Mouse (Mus musculus): ENCODE measurements around the gene Ctss. TPM values are rescaled to one million over a fixed set of nuclear protein-coding genes. Genes with fewer than 3 reads are reported as not detected.

Gene Ctss
- total RNA-seq, 2 experiments from 2014 or later = 55.9 to 60.1 TPM

Other genes starting within 250 kb of the Ctss start
- 10 to 100 TPM; 18.7 to 20.5 TPM for gene Mindy1, start 245.4 kb upstream of the Ctss start, total RNA-seq (2021)
- gene Prune1, start 244.7 kb upstream of the Ctss start, total RNA-seq (2021) = 10 to 100 TPM; 22.6 to 24.8 TPM
- gene Anxa9, start 219.6 kb upstream of the Ctss start, total RNA-seq (2021) = under 1 TPM; 0.57 to 0.78 TPM
- 10 to 100 TPM; 44.5 to 48.9 TPM for gene Cers2, start 212.0 kb upstream of the Ctss start, total RNA-seq (2021)
- 10 to 100 TPM; 34.7 to 37.4 TPM for gene Setdb1, start 169.6 kb upstream of the Ctss start, total RNA-seq (2021)
- not detected for gene 4930558C23Rik, start 123.9 kb upstream of the Ctss start, total RNA-seq (2021)
- gene Arnt, start 92.4 kb upstream of the Ctss start, total RNA-seq (2021) = 10 to 100 TPM; 32.5 to 37.0 TPM
- gene Ctsk, start 27.5 kb upstream of the Ctss start, total RNA-seq (2021) = 1 to 10 TPM; 5.9 to 8.1 TPM
- not detected for gene Hormad1, start 32.9 kb downstream of the Ctss start, total RNA-seq (2021)
- gene Golph3l, start 62.1 kb downstream of the Ctss start, total RNA-seq (2021) = 10 to 100 TPM; 20.4 to 20.6 TPM
- gene Ensa, start 98.2 kb downstream of the Ctss start, total RNA-seq (2021) = 100 to 1,000 TPM; 366 to 382 TPM
- 10 to 100 TPM; 58.4 to 59.6 TPM for gene Mcl1, start 132.0 kb downstream of the Ctss start, total RNA-seq (2021)
- gene Adamtsl4, start 161.1 kb downstream of the Ctss start, total RNA-seq (2021) = 1 to 10 TPM; 4.1 to 4.6 TPM
- gene Ecm1, start 212.8 kb downstream of the Ctss start, total RNA-seq (2021) = 10 to 100 TPM; 13.3 to 14.0 TPM
- gene Tars2, start 233.4 kb downstream of the Ctss start, total RNA-seq (2021) = 10 to 100 TPM; 37.1 to 41.2 TPM

Data from left cerebral cortex, postnatal 25 days (tissue).